Mouse (Mus musculus) cortical plate, adult 2 months (tissue): ENCODE data around the gene Rrnad1. TPM values are rescaled to one million over a fixed set of nuclear protein-coding genes. Genes with fewer than 3 reads are reported as not detected.

Experiments used
- H3K27ac ChIP-seq: fragments of 200-500 bp; 2 replicates; pipeline ENCODE4 v1.5.1; 2012; ENCODE audit warnings: low read length, control low read depth, inconsistent platforms; ENCODE audit not compliant: insufficient read depth
- H3K4me1 ChIP-seq: fragments of 200-500 bp; 2 replicates; pipeline ENCODE4 v1.6.1; 2011; ENCODE audit warnings: low read length; ENCODE audit not compliant: control insufficient read depth, insufficient read depth
- H3K4me3 ChIP-seq: fragments of 200-500 bp; 2 replicates; pipeline ENCODE4 v1.5.1; 2011; ENCODE audit warnings: mild to moderate bottlenecking, low read length, control low read depth; ENCODE audit not compliant: insufficient read depth
- CTCF ChIP-seq: fragments of 200-500 bp; IDR thresholded peaks from 2 replicates; pipeline ENCODE4 v1.5.1; 2011; ENCODE audit warnings: mild to moderate bottlenecking, control low read depth, low read length; ENCODE audit not compliant: insufficient read depth; ENCODE audit errors: extremely low read depth
- POLR2A ChIP-seq: fragments of 200-500 bp; IDR thresholded peaks from 2 replicates; pipeline ENCODE4 v1.6.1; 2011; ENCODE audit warnings: mild to moderate bottlenecking, low read length, control low read depth; ENCODE audit not compliant: insufficient read depth; ENCODE audit errors: extremely low read depth
- polyA plus RNA-seq: library from polyadenylated mRNA; depleted of rRNA; stranded (reverse); fragments of >200 nt; gene quantifications from 2 replicates; pipeline ENCODE4 v1.2.3, GENCODE M21; 2012

Gene Rrnad1
- polyA plus RNA-seq, 1 experiment, result 45.0 TPM

DNA sequence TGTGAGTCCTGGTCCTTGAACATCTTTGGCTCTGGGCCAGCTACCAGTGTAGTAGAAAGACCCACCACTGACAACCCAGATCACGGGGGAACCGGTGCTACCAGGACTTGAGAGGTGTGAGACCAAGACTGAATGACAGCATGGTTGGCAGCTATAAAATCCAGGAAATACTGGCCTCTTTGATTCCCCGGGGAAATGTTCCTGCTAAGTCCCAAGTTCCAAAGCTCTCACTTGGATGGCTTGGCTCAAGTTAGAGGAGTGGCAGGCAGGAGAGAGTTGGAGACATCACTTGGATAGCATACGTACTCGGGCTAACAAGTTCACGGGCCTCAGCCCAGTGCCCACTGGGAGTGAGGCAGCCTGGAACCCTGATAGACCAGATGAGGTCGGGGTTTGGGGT is 13.1 kb upstream of the Rrnad1 start:
- Histone ChIP-seq H3K4me1 (peaks cover 3% of the 10 kb centered on the region; the same call in 1 of the 2 replicates), H3K27ac (no peak overlapping the region), H3K4me3 (no peak overlapping the region)
- no peak for TF ChIP-seq POLR2A

DNA sequence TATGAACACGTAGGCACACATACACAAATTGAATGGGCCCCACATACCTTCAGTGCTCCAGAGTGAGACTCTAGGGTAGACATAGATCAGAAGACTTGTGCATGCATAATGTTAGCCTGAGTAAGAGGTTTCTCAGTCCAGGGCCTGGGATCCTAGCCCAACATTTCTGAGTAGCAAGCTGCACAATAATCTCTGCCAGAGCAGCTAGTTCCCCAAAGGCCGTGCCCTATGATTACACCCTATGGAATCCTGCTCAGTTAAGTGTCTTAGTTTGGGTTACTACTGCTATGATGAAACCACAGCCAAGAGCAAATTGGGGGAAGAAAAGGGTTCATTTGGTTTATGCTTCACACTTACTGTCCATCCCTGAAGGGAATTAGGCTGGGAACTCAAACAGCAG is 12.0 kb upstream of the Rrnad1 start:
- peaks cover 3% of the 10 kb centered on the region; the same call in 1 of the 2 replicates for H3K4me1 ChIP-seq
- H3K4me3 ChIP-seq, result no peak overlapping the region
- TF ChIP-seq POLR2A (no peak), CTCF (no peak)
- no peak overlapping the region for H3K27ac ChIP-seq

DNA sequence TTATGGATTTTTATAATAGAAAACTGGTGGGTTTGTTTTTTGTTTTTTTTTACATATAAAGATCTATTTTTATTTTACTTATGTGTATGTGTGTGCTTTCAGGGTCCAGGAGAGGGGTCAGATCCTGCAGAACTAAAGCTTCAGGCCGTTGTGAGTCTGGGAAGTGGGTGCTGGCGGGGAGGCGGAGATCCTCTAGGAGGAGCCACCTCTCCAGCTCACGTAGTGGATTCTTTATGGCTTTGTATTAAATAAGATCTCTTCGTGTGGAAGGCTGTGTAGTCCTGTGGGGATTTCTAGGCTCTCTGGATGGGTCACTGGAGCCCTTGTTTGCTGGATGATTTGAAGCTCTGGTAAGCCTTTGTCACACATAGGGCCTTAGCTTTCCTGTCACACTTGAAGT is 10.1 kb upstream of the Rrnad1 start:
- TF ChIP-seq CTCF (no peak), POLR2A (no peak)
- H3K4me1 ChIP-seq, result no peaks in the 10 kb centered on the region
- no peak overlapping the region for H3K4me3 ChIP-seq
- H3K27ac ChIP-seq, result no peak overlapping the region

DNA sequence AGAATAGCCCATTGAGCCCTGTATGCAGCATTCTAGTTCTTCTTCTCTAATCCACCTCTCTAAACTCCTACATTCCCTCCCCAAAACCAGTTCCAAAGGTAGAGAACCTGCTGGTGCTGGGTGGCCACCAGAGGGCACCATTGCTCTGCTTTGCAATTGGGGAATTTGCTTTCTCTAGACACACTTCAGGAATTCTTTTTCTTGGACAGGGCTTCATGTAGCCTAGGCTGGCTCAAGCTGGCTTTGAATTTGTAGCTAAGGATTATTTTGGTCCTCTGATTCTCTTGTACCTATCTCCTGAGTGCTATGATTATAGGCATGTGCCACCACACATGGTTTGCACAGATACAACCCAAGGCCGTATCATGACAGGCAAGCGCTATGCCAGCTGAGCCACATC is 5.3 kb upstream of the Rrnad1 start:
- no peak overlapping the region for H3K4me3 ChIP-seq
- H3K27ac ChIP-seq, result no peak overlapping the region
- peaks cover 2% of the 10 kb centered on the region for H3K4me1 ChIP-seq
- TF ChIP-seq CTCF (peak; percentile 93), POLR2A (no peak)

DNA sequence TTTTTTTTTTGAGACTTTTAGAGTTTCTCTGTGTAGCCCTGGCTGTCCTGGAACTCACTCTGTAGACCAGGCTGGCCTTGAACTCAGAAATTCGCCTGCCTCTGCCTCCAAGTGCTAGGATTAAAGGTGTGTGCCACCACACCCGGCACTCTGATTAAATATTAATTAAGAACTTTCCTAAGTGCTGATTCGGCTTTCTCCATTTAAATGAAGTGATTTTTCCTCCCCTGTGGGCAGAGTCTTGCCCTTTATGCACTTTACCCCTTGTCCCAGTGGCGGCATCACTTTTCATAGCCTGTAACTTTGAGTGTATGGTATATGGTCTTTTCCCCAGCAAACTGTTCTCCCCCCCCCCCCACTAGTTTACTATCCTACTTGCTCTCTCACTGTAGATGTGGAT is 4.7 kb upstream of the Rrnad1 start:
- Histone ChIP-seq H3K4me1 (peaks cover 2% of the 10 kb centered on the region), H3K4me3 (no peak overlapping the region), H3K27ac (no peak overlapping the region)
- no peak for TF ChIP-seq CTCF
- no peak for TF ChIP-seq POLR2A

DNA sequence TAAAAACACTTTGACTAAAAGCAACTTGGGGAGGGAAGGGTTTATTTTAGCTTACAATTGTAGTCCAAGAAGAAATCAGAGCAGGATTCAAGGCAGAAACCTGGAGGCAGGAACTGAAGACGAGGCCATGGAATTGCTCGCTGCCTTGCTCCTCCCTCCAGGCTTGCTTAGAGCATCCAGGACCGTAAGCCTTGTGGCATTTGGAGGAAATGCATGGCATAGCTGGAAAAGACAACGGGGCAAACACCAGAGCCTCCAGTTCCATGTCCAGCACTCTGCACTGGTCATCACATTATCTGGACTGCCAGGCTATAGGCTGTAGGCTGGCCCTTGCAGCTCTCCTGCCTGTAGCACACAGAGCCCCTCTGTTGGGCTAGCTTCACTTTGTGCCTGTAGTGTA is 4.0 kb upstream of the Rrnad1 start:
- no peak for TF ChIP-seq POLR2A
- no peak for TF ChIP-seq CTCF
- Histone ChIP-seq H3K4me1 (peaks cover 2% of the 10 kb centered on the region), H3K4me3 (no peak overlapping the region), H3K27ac (no peak overlapping the region)

DNA sequence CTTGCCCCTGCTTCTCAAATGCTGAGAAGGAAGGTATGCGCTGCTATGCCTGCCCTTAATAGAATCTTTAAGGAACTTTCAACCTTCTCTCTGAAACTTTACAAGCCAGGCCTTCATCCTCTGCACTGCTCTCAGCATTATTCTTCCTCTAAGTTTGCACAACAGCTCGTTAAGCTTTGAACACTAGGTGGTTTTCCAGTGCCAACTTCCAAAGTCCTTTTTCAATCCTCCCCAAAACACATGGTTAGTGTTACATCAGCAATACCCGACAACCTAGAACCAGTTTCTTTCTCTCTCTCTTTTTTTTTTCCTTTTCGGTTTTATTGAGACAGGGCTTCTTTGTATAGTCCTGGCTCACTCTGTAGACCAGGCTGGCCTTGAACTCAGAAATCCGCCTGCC is 3.5 kb upstream of the Rrnad1 start:
- Histone ChIP-seq H3K27ac (no peak overlapping the region), H3K4me1 (peaks cover 2% of the 10 kb centered on the region), H3K4me3 (no peak overlapping the region)
- TF ChIP-seq CTCF (no peak), POLR2A (no peak)

DNA sequence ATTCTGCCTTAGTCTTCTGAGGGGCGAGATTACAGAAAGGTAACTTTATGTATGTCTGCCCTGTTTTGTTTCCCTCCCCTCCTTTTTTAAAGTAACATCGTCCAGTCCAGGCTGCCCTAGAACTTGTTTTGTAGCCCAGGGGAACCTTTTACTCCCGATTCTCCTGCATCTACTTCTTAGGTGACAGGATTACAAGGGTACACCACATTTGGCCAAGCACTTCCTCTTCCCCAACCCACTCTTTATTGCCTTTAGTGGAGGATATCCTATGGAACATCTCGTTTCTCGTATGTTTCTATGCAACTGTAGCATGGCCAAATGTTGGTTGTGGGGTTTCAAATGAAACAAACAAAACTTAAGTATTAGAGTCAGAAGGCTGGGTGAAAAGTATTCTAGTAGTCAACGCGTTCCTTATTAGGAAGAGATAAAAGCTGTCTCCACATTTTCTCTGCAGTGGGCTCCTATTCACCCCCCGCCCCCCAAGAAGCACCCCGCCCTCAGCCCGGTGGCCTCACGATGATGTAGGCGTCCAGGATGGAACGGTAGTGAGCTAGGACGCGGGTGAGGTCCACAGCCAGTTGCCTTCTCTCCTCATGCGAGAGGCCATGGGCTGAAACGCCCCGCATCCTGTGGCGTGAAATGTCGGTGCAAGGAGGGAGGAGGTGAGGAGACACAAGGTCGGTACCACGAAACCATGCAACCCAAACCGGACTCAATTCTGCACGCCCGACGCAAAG is 1.0 kb downstream of the Rrnad1 start:
- TF ChIP-seq POLR2A (no peak), CTCF (no peak)
- H3K4me3 ChIP-seq, result peak overlapping the region; percentile 87
- H3K4me1 ChIP-seq, result peaks cover 2% of the 10 kb centered on the region
- H3K27ac ChIP-seq, result no peak overlapping the region

DNA sequence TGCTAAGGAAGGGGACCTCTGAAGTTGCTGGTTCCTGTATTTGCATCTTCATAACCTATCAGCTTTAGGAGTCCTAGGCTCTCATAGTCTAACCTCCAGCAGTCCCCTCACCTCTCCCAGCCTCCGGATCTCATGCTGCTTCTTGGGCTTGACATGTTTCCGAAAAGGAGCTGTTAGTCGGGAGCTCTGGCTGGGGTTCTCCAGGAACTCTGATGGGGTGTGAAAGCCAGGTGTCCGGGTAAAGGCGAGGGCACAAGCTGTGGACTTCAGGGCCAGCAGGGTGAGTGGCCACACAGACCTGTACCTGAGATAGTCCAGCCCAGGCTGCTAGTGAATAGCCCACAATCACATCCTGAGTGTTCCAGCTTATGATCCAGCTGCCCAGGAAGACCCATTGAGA is 3.1 kb downstream of the Rrnad1 start:
- TF ChIP-seq CTCF (no peak), POLR2A (no peak)
- Histone ChIP-seq H3K4me3 (no peak overlapping the region), H3K4me1 (peaks cover 2% of the 10 kb centered on the region), H3K27ac (no peak overlapping the region)

DNA sequence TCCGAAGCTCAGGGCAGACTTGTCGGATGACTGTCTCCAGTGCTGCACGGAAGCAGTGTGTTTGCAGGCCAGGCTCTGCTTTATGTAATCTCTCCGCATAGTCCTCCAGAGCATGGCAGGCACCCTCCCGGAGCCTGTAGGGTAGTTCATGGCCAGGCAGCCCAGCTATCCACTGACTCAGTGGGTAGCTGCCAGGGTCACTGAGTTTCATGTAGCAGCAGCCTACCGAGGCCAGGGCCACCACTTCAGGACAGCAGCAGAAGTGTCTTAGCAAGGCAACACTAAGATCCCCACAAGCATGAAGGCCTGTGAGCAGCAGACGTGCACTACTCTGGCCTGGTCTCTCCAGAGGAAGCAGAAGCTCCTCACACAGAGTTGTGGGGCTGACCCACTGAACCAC is 5.5 kb downstream of the Rrnad1 start:
- TF ChIP-seq POLR2A, result no peak
- no peak for TF ChIP-seq CTCF

More for the DNA sequence above, 5.5 kb downstream of the Rrnad1 start:
- no peak overlapping the region for H3K27ac ChIP-seq
- H3K4me3 ChIP-seq, result no peak overlapping the region
- H3K4me1 ChIP-seq, result no peaks in the 10 kb centered on the region; the same call in 1 of the 2 replicates
